Mouse (Mus musculus) liver, embryonic 13.5 days (tissue): Measurements from ENCODE around the gene Tfcp2. TPM values are rescaled to one million over a fixed set of nuclear protein-coding genes. Genes with fewer than 3 reads are reported as not detected.

Experiments
- ATAC-seq: fragments of 200-750 bp; cut with Nextera tagmentation; 2 replicates; pipeline ENCODE4 v1.8.0; 2017; ENCODE audit warnings: low read depth, mild to moderate bottlenecking, moderate number of reproducible peaks, moderate library complexity
- DNase-seq: peaks from one replicate; pipeline ENCODE4 v3.0.0; 2022
- H3K27ac ChIP-seq: fragments of 300-500 bp; sonication (generic); 2 replicates; pipeline ENCODE4 v1.5.1; 2015; ENCODE audit warnings: moderate library complexity, mild to moderate bottlenecking, inconsistent platforms
- H3K27me3 ChIP-seq: fragments of 300-500 bp; sonication (generic); 2 replicates; pipeline ENCODE4 v1.6.1; 2015; ENCODE audit warnings: mild to moderate bottlenecking, inconsistent platforms
- H3K36me3 ChIP-seq: fragments of 300-500 bp; sonication (generic); 2 replicates; pipeline ENCODE4 v1.6.1; 2015; ENCODE audit warnings: mild to moderate bottlenecking, inconsistent platforms
- H3K4me1 ChIP-seq: fragments of 300-500 bp; sonication (generic); replicated peaks from 2 replicates; pipeline ENCODE4 v1.6.1; 2015; ENCODE audit warnings: inconsistent platforms
- H3K4me2 ChIP-seq: fragments of 300-500 bp; sonication (generic); 2 replicates; pipeline ENCODE4 v1.6.1; 2015; ENCODE audit warnings: inconsistent platforms, mild to moderate bottlenecking, moderate library complexity
- H3K4me3 ChIP-seq: fragments of 300-500 bp; sonication (generic); replicated peaks from 2 replicates; pipeline ENCODE4 v1.5.1; 2015; ENCODE audit warnings: mild to moderate bottlenecking, inconsistent platforms
- H3K9ac ChIP-seq: fragments of 300-500 bp; sonication (generic); 2 replicates; pipeline ENCODE4 v1.6.1; 2015; ENCODE audit warnings: mild to moderate bottlenecking, inconsistent platforms
- H3K9me3 ChIP-seq: fragments of 300-500 bp; sonication (generic); replicated peaks from 2 replicates; pipeline ENCODE4 v1.6.1; 2016; ENCODE audit warnings: inconsistent platforms
- WGBS: fragments of 180-500 bp; shearing (Covaris S2); methylation state at CpG from one replicate; pipeline ENCODE4 v1.1.7; 2015; ENCODE audit not compliant: insufficient replicate concordance; 5-methylcytosine and 5-hydroxymethylcytosine counted together
- polyA plus RNA-seq: library from polyadenylated mRNA; unstranded; fragments of >200 nt; fragmentation: Nextera tagmentation; extraction: Ambion mirVana; gene quantifications from 2 replicates; pipeline ENCODE4 v1.2.1, GENCODE M21; 2015

The Tfcp2 gene
- polyA plus RNA-seq, 1 experiment from 2014 or later = 4.4 TPM

GRCm38 (mm10) chr15:100460942-100461341 is 90.9 kb downstream of the Tfcp2 start:
- peak; percentile 74 for DNase-seq
- Histone ChIP-seq H3K27me3 (0 out of 2 replicates have a peak, but pooled peaks cover 8% of the 10 kb centered on the region), H3K9ac (peak overlapping the region; percentile 33; the same call in 1 of the 2 replicates), H3K27ac (peak overlapping the region; percentile 6; the same call in 1 of the 2 replicates), H3K9me3 (no peaks in the 10 kb centered on the region), H3K4me3 (peak overlapping the region; percentile 29), H3K4me1 (peaks cover 34% of the 10 kb centered on the region), H3K4me2 (peak overlapping the region; percentile 62), H3K36me3 (no peaks in the 10 kb centered on the region)
- peak; percentile 77 for ATAC-seq
- 6% methylated on average over 12 of the region's 12 CpGs for WGBS

GRCm38 (mm10) chr15:100458055-100458454 is 93.8 kb downstream of the Tfcp2 start:
- H3K4me2 ChIP-seq = peak overlapping the region; percentile 29; the same call in 1 of the 2 replicates
- no peaks in the 10 kb centered on the region for H3K9me3 ChIP-seq
- DNase-seq = peak; percentile 55
- 0 out of 2 replicates have a peak, but pooled peaks cover 8% of the 10 kb centered on the region for H3K27me3 ChIP-seq
- WGBS = 35% methylated on average over 10 of the region's 10 CpGs
- ATAC-seq = 0 out of 2 replicates have a peak, but pooled peaks have one; percentile 23
- no peak overlapping the region for H3K4me3 ChIP-seq
- H3K27ac ChIP-seq = no peak overlapping the region
- no peaks in the 10 kb centered on the region for H3K36me3 ChIP-seq
- H3K9ac ChIP-seq = no peak overlapping the region
- peaks cover 31% of the 10 kb centered on the region for H3K4me1 ChIP-seq

GRCm38 (mm10) chr15:100457340-100457739 is 94.5 kb downstream of the Tfcp2 start:
- Histone ChIP-seq H3K36me3 (no peaks in the 10 kb centered on the region), H3K4me2 (peak overlapping the region; percentile 29), H3K9me3 (no peaks in the 10 kb centered on the region), H3K27ac (no peak overlapping the region), H3K27me3 (0 out of 2 replicates have a peak, but pooled peaks cover 8% of the 10 kb centered on the region), H3K4me3 (no peak overlapping the region), H3K4me1 (peaks cover 31% of the 10 kb centered on the region), H3K9ac (no peak overlapping the region)
- peak; percentile 58 for DNase-seq
- WGBS = 7% methylated on average over 17 of the region's 17 CpGs
- ATAC-seq = peak; percentile 64

- no peak for ATAC-seq
- Histone ChIP-seq H3K27me3 (0 out of 2 replicates have a peak, but pooled peaks cover 8% of the 10 kb centered on the region), H3K4me1 (peaks cover 27% of the 10 kb centered on the region), H3K9ac (no peak overlapping the region), H3K36me3 (no peaks in the 10 kb centered on the region), H3K9me3 (no peaks in the 10 kb centered on the region), H3K27ac (no peak overlapping the region), H3K4me2 (no peak overlapping the region), H3K4me3 (no peak overlapping the region)
- no peak for DNase-seq
- WGBS = 68% methylated on average over 7 of the region's 7 CpGs
Measured at GRCm38 (mm10) chr15:100456356-100456991, 95.3 kb downstream of the Tfcp2 start.

- Histone ChIP-seq H3K27me3 (no peaks in the 10 kb centered on the region), H3K27ac (no peak overlapping the region), H3K4me1 (peaks cover 8% of the 10 kb centered on the region), H3K4me2 (no peak overlapping the region), H3K4me3 (no peak overlapping the region), H3K9ac (no peak overlapping the region), H3K9me3 (no peaks in the 10 kb centered on the region), H3K36me3 (no peaks in the 10 kb centered on the region)
- no peak for ATAC-seq
- DNase-seq = no peak
- 66% methylated on average over 11 of the region's 11 CpGs for WGBS
Measured at GRCm38 (mm10) chr15:100452486-100452885, 99.3 kb downstream of the Tfcp2 start.

- 76% methylated on average over 16 of the region's 16 CpGs for WGBS
- Histone ChIP-seq H3K9me3 (no peaks in the 10 kb centered on the region), H3K4me3 (no peak overlapping the region), H3K9ac (no peak overlapping the region), H3K27ac (no peak overlapping the region), H3K4me2 (no peak overlapping the region), H3K4me1 (peaks cover 9% of the 10 kb centered on the region), H3K36me3 (no peaks in the 10 kb centered on the region), H3K27me3 (no peaks in the 10 kb centered on the region)
- ATAC-seq (no peak), DNase-seq (no peak)
Measured at GRCm38 (mm10) chr15:100451245-100451644, 100.6 kb downstream of the Tfcp2 start.

GRCm38 (mm10) chr15:100449495-100449894 is 102.3 kb downstream of the Tfcp2 start:
- no peaks in the 10 kb centered on the region for H3K9me3 ChIP-seq
- 79% methylated on average over 3 of the region's 3 CpGs for WGBS
- no peak for ATAC-seq
- no peaks in the 10 kb centered on the region for H3K36me3 ChIP-seq
- no peak overlapping the region for H3K4me2 ChIP-seq
- H3K4me3 ChIP-seq = no peak overlapping the region
- no peak overlapping the region for H3K9ac ChIP-seq
- H3K27me3 ChIP-seq = no peaks in the 10 kb centered on the region
- no peak for DNase-seq
- no peak overlapping the region for H3K27ac ChIP-seq
- peaks cover 9% of the 10 kb centered on the region for H3K4me1 ChIP-seq

- 70% methylated on average over 4 of the region's 4 CpGs for WGBS
Measured at GRCm38 (mm10) chr15:100448572-100448971, 103.2 kb downstream of the Tfcp2 start.

More at GRCm38 (mm10) chr15:100448572-100448971, 103.2 kb downstream of the Tfcp2 start:
- no peak overlapping the region for H3K4me2 ChIP-seq
- H3K36me3 ChIP-seq = no peaks in the 10 kb centered on the region
- no peak overlapping the region for H3K9ac ChIP-seq
- no peak for ATAC-seq
- no peaks in the 10 kb centered on the region for H3K27me3 ChIP-seq
- no peak overlapping the region for H3K27ac ChIP-seq
- no peaks in the 10 kb centered on the region for H3K9me3 ChIP-seq
- no peak overlapping the region for H3K4me3 ChIP-seq
- H3K4me1 ChIP-seq = peaks cover 18% of the 10 kb centered on the region
- DNase-seq = no peak

Other genes with a start within 250 kb of the Tfcp2 start
- gene Mettl7a1, start 247.9 kb downstream of the Tfcp2 start, polyA plus RNA-seq = 6.6 and 7.7 TPM in 2 replicates
- gene Mettl7a3, start 217.1 kb downstream of the Tfcp2 start, polyA plus RNA-seq = not detected in 2 replicates
- gene Methig1, start 198.9 kb downstream of the Tfcp2 start, polyA plus RNA-seq = not detected in 2 replicates
- gene Mettl7a2, start 198.8 kb downstream of the Tfcp2 start, polyA plus RNA-seq = not detected in 2 replicates
- gene Higd1c, start 187.5 kb downstream of the Tfcp2 start, polyA plus RNA-seq = not detected in 2 replicates
- gene Gm5475, start 129.9 kb downstream of the Tfcp2 start, polyA plus RNA-seq = not detected in 2 replicates
- gene Slc11a2, start 126.9 kb downstream of the Tfcp2 start, polyA plus RNA-seq = 46.8 and 57.1 TPM in 2 replicates
- gene Letmd1, start 83.0 kb downstream of the Tfcp2 start, polyA plus RNA-seq = 14.4 and 15.0 TPM in 2 replicates
- 1.1 and 1.3 TPM in 2 replicates for gene Csrnp2, start 56.5 kb downstream of the Tfcp2 start, polyA plus RNA-seq
- 0.10 and 0.23 TPM in 2 replicates for gene Pou6f1, start 48.0 kb upstream of the Tfcp2 start, polyA plus RNA-seq
- 141 and 173 TPM in 2 replicates for gene Dazap2, start 63.3 kb upstream of the Tfcp2 start, polyA plus RNA-seq
- 7.7 and 7.9 TPM in 2 replicates for gene Smagp, start 84.9 kb upstream of the Tfcp2 start, polyA plus RNA-seq
- 19.7 and 25.7 TPM in 2 replicates for gene Bin2, start 117.5 kb upstream of the Tfcp2 start, polyA plus RNA-seq
- gene Cela1, start 135.9 kb upstream of the Tfcp2 start, polyA plus RNA-seq = 8.2 and 11.8 TPM in 2 replicates
- gene Galnt6, start 177.4 kb upstream of the Tfcp2 start, polyA plus RNA-seq = 1.1 and 1.3 TPM in 2 replicates
- gene Slc4a8, start 209.7 kb upstream of the Tfcp2 start, polyA plus RNA-seq = 0.34 and 0.51 TPM in 2 replicates